Mouse (Mus musculus): ENCODE data around the gene Prim2. TPM values are rescaled to one million over a fixed set of nuclear protein-coding genes. Genes with fewer than 3 reads are reported as not detected.

Gene Prim2
- polyA plus RNA-seq, 1 experiment = 2.5 TPM

- WGBS = 90% methylated on average over 8 of the region's 8 CpGs
- no peaks in the 10 kb centered on the region for H3K27me3 ChIP-seq (ENCODE audit: control insufficient read depth, insufficient read depth, low read length)
These were observed 199.4 kb downstream of the Prim2 start for GRCm38 (mm10) chr1:33470222-33470621.

GRCm38 (mm10) chr1:33464234-33464633 lies 205.4 kb downstream of the Prim2 start:
- TF ChIP-seq CTCF (IDR thresholded peaks at IDR 0.05; ENCODE audit: extremely low read depth, insufficient read length, insufficient replicate concordance, low read depth, low read length) = no peak
- no peak for TF ChIP-seq POLR2A (IDR thresholded peaks at IDR 0.05; ENCODE audit: low read depth, low read length)
- Histone ChIP-seq H3K27ac (ENCODE audit: insufficient read depth, low read depth, low read length) (no peak overlapping the region), H3K4me1 (ENCODE audit: control insufficient read depth, insufficient read depth, insufficient read length, low read length) (no peaks in the 10 kb centered on the region), H3K27me3 (ENCODE audit: control insufficient read depth, insufficient read depth, low read length) (no peaks in the 10 kb centered on the region), H3K4me3 (ENCODE audit: low read depth, low read length) (no peak overlapping the region), H3K36me3 (ENCODE audit: control insufficient read depth, insufficient read depth, low read length) (no peaks in the 10 kb centered on the region)
- 80% methylated on average over 5 of the region's 5 CpGs for WGBS

More at GRCm38 (mm10) chr1:33470222-33470621, 199.4 kb downstream of the Prim2 start:
- Histone ChIP-seq H3K4me3 (ENCODE audit: low read depth, low read length) (no peak overlapping the region), H3K4me1 (ENCODE audit: control insufficient read depth, insufficient read depth, insufficient read length, low read length) (no peaks in the 10 kb centered on the region), H3K27ac (ENCODE audit: insufficient read depth, low read depth, low read length) (no peak overlapping the region), H3K36me3 (ENCODE audit: control insufficient read depth, insufficient read depth, low read length) (no peaks in the 10 kb centered on the region)
- TF ChIP-seq POLR2A (IDR thresholded peaks at IDR 0.05; ENCODE audit: low read depth, low read length) (no peak), CTCF (IDR thresholded peaks at IDR 0.05; ENCODE audit: extremely low read depth, insufficient read length, insufficient replicate concordance, low read depth, low read length) (no peak)

- H3K4me3 ChIP-seq (ENCODE audit: low read depth, low read length) = no peak overlapping the region
- 90% methylated on average over 8 of the region's 8 CpGs for WGBS
These were observed 208.9 kb downstream of the Prim2 start for GRCm38 (mm10) chr1:33460703-33461102.

DNA sequence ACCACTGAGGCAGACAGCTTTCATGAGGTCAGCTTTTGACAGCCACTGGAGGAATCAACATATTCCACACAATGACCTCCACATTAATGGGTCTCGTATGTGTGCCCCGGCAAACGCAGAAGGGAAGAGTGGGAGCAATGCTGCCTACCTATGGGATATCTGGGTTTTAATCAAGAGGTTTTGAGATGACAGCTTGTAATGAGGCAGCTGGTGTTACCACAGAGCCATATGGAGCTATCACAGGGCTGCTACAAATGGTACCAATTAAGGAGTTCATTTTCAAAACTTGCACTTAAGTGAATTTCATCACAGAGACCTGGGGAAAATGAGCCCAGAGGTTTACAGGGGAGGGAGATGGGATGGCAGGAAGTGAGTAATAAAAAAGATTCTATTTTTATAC lies 209.3 kb downstream of the Prim2 start:
- Histone ChIP-seq H3K27ac (ENCODE audit: insufficient read depth, low read depth, low read length) (no peak overlapping the region), H3K4me1 (ENCODE audit: control insufficient read depth, insufficient read depth, insufficient read length, low read length) (no peaks in the 10 kb centered on the region), H3K4me3 (ENCODE audit: low read depth, low read length) (no peak overlapping the region), H3K27me3 (ENCODE audit: control insufficient read depth, insufficient read depth, low read length) (no peaks in the 10 kb centered on the region), H3K36me3 (ENCODE audit: control insufficient read depth, insufficient read depth, low read length) (no peaks in the 10 kb centered on the region)
- TF ChIP-seq CTCF (IDR thresholded peaks at IDR 0.05; ENCODE audit: extremely low read depth, insufficient read length, insufficient replicate concordance, low read depth, low read length) (no peak), POLR2A (IDR thresholded peaks at IDR 0.05; ENCODE audit: low read depth, low read length) (no peak)
- 97% methylated on average over 3 of the region's 3 CpGs for WGBS

More at GRCm38 (mm10) chr1:33460703-33461102, 208.9 kb downstream of the Prim2 start:
- no peak overlapping the region for H3K27ac ChIP-seq (ENCODE audit: insufficient read depth, low read depth, low read length)
- H3K27me3 ChIP-seq (ENCODE audit: control insufficient read depth, insufficient read depth, low read length) = no peaks in the 10 kb centered on the region
- no peaks in the 10 kb centered on the region for H3K36me3 ChIP-seq (ENCODE audit: control insufficient read depth, insufficient read depth, low read length)
- H3K4me1 ChIP-seq (ENCODE audit: control insufficient read depth, insufficient read depth, insufficient read length, low read length) = no peaks in the 10 kb centered on the region
- TF ChIP-seq POLR2A (IDR thresholded peaks at IDR 0.05; ENCODE audit: low read depth, low read length) (no peak), CTCF (IDR thresholded peaks at IDR 0.05; ENCODE audit: extremely low read depth, insufficient read length, insufficient replicate concordance, low read depth, low read length) (no peak)

DNA sequence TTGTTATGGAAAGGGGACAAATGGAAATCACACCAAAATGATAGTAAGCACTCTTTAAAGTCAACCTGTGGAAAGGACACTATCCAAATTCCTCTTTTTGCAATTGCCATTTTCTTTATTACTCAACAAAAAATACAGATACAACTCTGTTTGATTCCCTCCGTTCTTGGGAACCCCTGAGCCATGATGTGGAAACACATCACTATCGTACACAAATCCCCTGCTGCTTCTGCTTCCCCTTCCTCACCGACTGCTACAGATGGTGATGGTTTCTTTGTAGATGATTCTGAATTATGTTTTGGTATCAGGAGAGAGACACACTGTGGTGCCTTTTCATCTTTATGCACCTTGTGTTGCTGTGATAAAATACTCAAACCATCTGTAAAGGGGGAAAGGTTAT lies 210.6 kb downstream of the Prim2 start:
- Histone ChIP-seq H3K4me1 (ENCODE audit: control insufficient read depth, insufficient read depth, insufficient read length, low read length) (no peaks in the 10 kb centered on the region), H3K4me3 (ENCODE audit: low read depth, low read length) (no peak overlapping the region), H3K27ac (ENCODE audit: insufficient read depth, low read depth, low read length) (no peak overlapping the region), H3K36me3 (ENCODE audit: control insufficient read depth, insufficient read depth, low read length) (no peaks in the 10 kb centered on the region), H3K27me3 (ENCODE audit: control insufficient read depth, insufficient read depth, low read length) (no peaks in the 10 kb centered on the region)
- TF ChIP-seq CTCF (IDR thresholded peaks at IDR 0.05; ENCODE audit: extremely low read depth, insufficient read length, insufficient replicate concordance, low read depth, low read length) = no peak
- TF ChIP-seq POLR2A (IDR thresholded peaks at IDR 0.05; ENCODE audit: low read depth, low read length) = no peak
- 91% methylated on average over 3 of the region's 3 CpGs for WGBS

- Histone ChIP-seq H3K27me3 (ENCODE audit: control insufficient read depth, insufficient read depth, low read length) (no peaks in the 10 kb centered on the region), H3K4me1 (ENCODE audit: control insufficient read depth, insufficient read depth, insufficient read length, low read length) (no peaks in the 10 kb centered on the region), H3K4me3 (ENCODE audit: low read depth, low read length) (no peak overlapping the region), H3K27ac (ENCODE audit: insufficient read depth, low read depth, low read length) (no peak overlapping the region), H3K36me3 (ENCODE audit: control insufficient read depth, insufficient read depth, low read length) (no peaks in the 10 kb centered on the region)
- WGBS = 92% methylated on average over 6 of the region's 6 CpGs
- TF ChIP-seq CTCF (IDR thresholded peaks at IDR 0.05; ENCODE audit: extremely low read depth, insufficient read length, insufficient replicate concordance, low read depth, low read length) (no peak), POLR2A (IDR thresholded peaks at IDR 0.05; ENCODE audit: low read depth, low read length) (no peak)
These were observed 215.3 kb downstream of the Prim2 start for GRCm38 (mm10) chr1:33454251-33454650.

GRCm38 (mm10) chr1:33453299-33453698 lies 216.3 kb downstream of the Prim2 start:
- no peaks in the 10 kb centered on the region for H3K27me3 ChIP-seq (ENCODE audit: control insufficient read depth, insufficient read depth, low read length)
- no peak overlapping the region for H3K4me3 ChIP-seq (ENCODE audit: low read depth, low read length)
- WGBS = 81% methylated on average over 9 of the region's 9 CpGs
- no peaks in the 10 kb centered on the region for H3K4me1 ChIP-seq (ENCODE audit: control insufficient read depth, insufficient read depth, insufficient read length, low read length)
- H3K27ac ChIP-seq (ENCODE audit: insufficient read depth, low read depth, low read length) = no peak overlapping the region
- H3K36me3 ChIP-seq (ENCODE audit: control insufficient read depth, insufficient read depth, low read length) = no peaks in the 10 kb centered on the region
- TF ChIP-seq CTCF (IDR thresholded peaks at IDR 0.05; ENCODE audit: extremely low read depth, insufficient read length, insufficient replicate concordance, low read depth, low read length) (no peak), POLR2A (IDR thresholded peaks at IDR 0.05; ENCODE audit: low read depth, low read length) (no peak)

Data from small intestine, adult 2 months (tissue).